Mouse (Mus musculus): ENCODE data around the gene Rcc1. TPM values are rescaled to one million over a fixed set of nuclear protein-coding genes. Genes with fewer than 3 reads are reported as not detected.

Rcc1 gene
- polyA plus RNA-seq, 1 experiment from 2014 or later, result 73.0 TPM

- Histone ChIP-seq H3K4me3 (ENCODE audit: low read length) (no peak overlapping the region), H3K9me3 (ENCODE audit: control insufficient read depth, low read length) (no peaks in the 10 kb centered on the region), H3K36me3 (ENCODE audit: control insufficient read depth, insufficient read depth, low read length) (0 out of 2 replicates have a peak, but pooled peaks cover 5% of the 10 kb centered on the region), H3K27me3 (ENCODE audit: control insufficient read depth, insufficient read depth, low read depth, low read length) (no peaks in the 10 kb centered on the region), H3K4me2 (ENCODE audit: low read depth, low read length) (no peak overlapping the region), H3K9ac (ENCODE audit: low read length) (no peak overlapping the region), H3K27ac (ENCODE audit: low read length) (no peak overlapping the region), H3K4me1 (replicated peaks; ENCODE audit: control insufficient read depth, insufficient read depth, low read length) (0 out of 2 replicates have a peak, but pooled peaks cover 7% of the 10 kb centered on the region)
- no peak for ATAC-seq (ENCODE audit: low read depth)
- WGBS, result 76% methylated on average over 7 of the region's 7 CpGs
Measured at GRCm38 (mm10) chr4:132386846-132387245, 33.4 kb upstream of the Rcc1 start.

DNA sequence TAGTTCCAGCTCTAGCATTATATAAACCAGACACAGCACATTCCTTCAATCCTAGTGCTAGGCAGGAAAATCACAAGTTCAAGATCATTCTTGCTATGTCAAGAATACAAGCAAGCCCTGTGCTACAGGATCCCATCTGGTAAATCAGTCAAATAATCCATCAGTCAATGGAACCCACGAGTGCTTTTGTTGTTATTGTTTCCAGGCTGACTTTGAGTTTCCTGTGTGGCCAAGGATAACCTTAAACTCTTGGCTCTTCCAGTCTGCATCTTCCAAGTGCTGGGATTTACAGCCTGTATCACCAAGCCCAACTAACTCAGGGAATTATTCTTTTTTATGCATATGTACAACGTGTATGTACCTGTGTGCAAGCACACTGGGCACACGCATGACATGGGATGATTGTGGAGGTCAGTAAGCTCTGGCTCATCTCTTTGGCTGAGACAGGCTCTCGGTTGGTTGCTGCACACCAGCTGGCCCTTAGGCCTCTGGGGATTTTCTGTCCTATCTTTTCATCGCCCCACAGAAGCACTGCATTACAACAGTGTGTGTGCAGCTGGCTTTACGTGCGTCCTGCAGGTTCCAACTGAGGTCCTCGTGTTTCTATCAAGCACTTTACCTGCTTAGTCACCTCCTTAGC, 32.5 kb upstream of the Rcc1 start:
- Histone ChIP-seq H3K27ac (ENCODE audit: low read length) (no peak overlapping the region), H3K4me1 (replicated peaks; ENCODE audit: control insufficient read depth, insufficient read depth, low read length) (0 out of 2 replicates have a peak, but pooled peaks cover 7% of the 10 kb centered on the region), H3K9ac (ENCODE audit: low read length) (no peak overlapping the region), H3K9me3 (ENCODE audit: control insufficient read depth, low read length) (no peaks in the 10 kb centered on the region), H3K36me3 (ENCODE audit: control insufficient read depth, insufficient read depth, low read length) (0 out of 2 replicates have a peak, but pooled peaks cover 5% of the 10 kb centered on the region), H3K4me3 (ENCODE audit: low read length) (no peak overlapping the region), H3K27me3 (ENCODE audit: control insufficient read depth, insufficient read depth, low read depth, low read length) (no peaks in the 10 kb centered on the region), H3K4me2 (ENCODE audit: low read depth, low read length) (no peak overlapping the region)
- WGBS, result 82% methylated on average over 8 of the region's 8 CpGs
- no peak for ATAC-seq (ENCODE audit: low read depth)

GRCm38 (mm10) chr4:132383455-132383854, 30.1 kb upstream of the Rcc1 start:
- Histone ChIP-seq H3K27ac (ENCODE audit: low read length) (no peak overlapping the region), H3K9me3 (ENCODE audit: control insufficient read depth, low read length) (no peaks in the 10 kb centered on the region), H3K4me3 (ENCODE audit: low read length) (no peak overlapping the region), H3K9ac (ENCODE audit: low read length) (no peak overlapping the region), H3K4me1 (replicated peaks; ENCODE audit: control insufficient read depth, insufficient read depth, low read length) (0 out of 2 replicates have a peak, but pooled peaks cover 7% of the 10 kb centered on the region), H3K4me2 (ENCODE audit: low read depth, low read length) (no peak overlapping the region), H3K36me3 (ENCODE audit: control insufficient read depth, insufficient read depth, low read length) (0 out of 2 replicates have a peak, but pooled peaks cover 5% of the 10 kb centered on the region), H3K27me3 (ENCODE audit: control insufficient read depth, insufficient read depth, low read depth, low read length) (no peaks in the 10 kb centered on the region)
- WGBS, result 82% methylated on average over 3 of the region's 3 CpGs
- ATAC-seq (ENCODE audit: low read depth), result no peak

DNA sequence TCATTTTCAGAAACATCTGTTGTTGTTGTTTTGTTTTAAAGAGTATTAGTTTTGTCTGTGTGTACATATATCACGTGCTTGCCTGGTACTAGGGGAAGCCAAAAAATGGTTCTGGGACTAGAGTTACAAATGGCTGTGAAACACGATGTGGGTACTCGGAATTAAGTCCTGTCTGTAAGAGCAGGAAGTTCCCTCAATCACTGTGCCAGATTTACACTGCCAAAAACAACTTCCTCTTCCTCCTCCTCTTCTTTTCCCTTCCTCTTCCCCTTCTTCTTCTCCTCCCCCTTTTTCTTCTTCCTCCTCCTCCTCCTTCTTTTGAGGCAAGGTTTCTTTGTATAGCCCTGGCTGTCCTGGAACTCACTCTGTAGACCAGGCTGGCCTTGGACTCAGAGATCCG, 28.9 kb upstream of the Rcc1 start:
- no peak for ATAC-seq (ENCODE audit: low read depth)
- Histone ChIP-seq H3K27me3 (ENCODE audit: control insufficient read depth, insufficient read depth, low read depth, low read length) (no peaks in the 10 kb centered on the region), H3K27ac (ENCODE audit: low read length) (no peak overlapping the region), H3K9me3 (ENCODE audit: control insufficient read depth, low read length) (no peaks in the 10 kb centered on the region), H3K4me3 (ENCODE audit: low read length) (no peak overlapping the region), H3K4me2 (ENCODE audit: low read depth, low read length) (no peak overlapping the region), H3K9ac (ENCODE audit: low read length) (no peak overlapping the region), H3K4me1 (replicated peaks; ENCODE audit: control insufficient read depth, insufficient read depth, low read length) (0 out of 2 replicates have a peak, but pooled peaks cover under 1% of the 10 kb centered on the region), H3K36me3 (ENCODE audit: control insufficient read depth, insufficient read depth, low read length) (peaks cover 6% of the 10 kb centered on the region)
- WGBS, result 80% methylated on average over 4 of the region's 4 CpGs

DNA sequence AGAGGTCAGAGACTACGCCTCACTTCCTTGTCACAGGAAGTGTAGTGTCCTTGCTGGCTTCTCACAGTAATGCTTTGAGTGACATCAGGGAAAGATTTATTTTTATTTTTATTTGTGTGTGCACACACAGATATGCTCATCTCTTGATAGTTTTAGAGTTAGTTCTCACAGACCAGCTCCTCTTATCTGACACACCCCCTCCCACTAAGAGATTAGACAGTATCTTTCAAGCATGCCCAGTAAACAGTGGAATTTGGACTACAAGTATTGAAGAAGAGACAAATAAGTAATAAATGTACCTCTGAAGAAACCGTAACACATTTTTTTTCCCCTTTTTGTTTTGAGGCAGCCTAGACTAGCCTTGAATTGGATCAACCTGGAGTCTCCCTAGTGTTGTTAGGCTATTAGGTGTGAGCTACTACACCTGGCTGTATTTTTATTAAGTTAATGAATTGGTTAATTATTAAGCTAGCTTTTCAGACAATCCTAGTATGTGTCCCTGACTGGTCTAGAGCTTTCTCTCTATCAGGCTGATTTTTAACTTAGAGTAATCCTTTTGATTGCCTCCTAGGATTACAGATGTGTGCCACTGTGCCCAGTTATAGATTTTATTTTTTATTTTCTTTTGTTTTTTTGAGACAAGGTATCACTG, 27.7 kb upstream of the Rcc1 start:
- Histone ChIP-seq H3K27ac (ENCODE audit: low read length) (no peak overlapping the region), H3K9me3 (ENCODE audit: control insufficient read depth, low read length) (no peaks in the 10 kb centered on the region), H3K27me3 (ENCODE audit: control insufficient read depth, insufficient read depth, low read depth, low read length) (no peaks in the 10 kb centered on the region), H3K9ac (ENCODE audit: low read length) (no peak overlapping the region), H3K4me1 (replicated peaks; ENCODE audit: control insufficient read depth, insufficient read depth, low read length) (no peaks in the 10 kb centered on the region), H3K4me2 (ENCODE audit: low read depth, low read length) (no peak overlapping the region), H3K36me3 (ENCODE audit: control insufficient read depth, insufficient read depth, low read length) (peaks cover 10% of the 10 kb centered on the region), H3K4me3 (ENCODE audit: low read length) (no peak overlapping the region)
- WGBS, result 88% methylated on average over 2 of the region's 2 CpGs
- ATAC-seq (ENCODE audit: low read depth), result no peak

- Histone ChIP-seq H3K27me3 (ENCODE audit: control insufficient read depth, insufficient read depth, low read depth, low read length) (no peaks in the 10 kb centered on the region), H3K27ac (ENCODE audit: low read length) (no peak overlapping the region), H3K4me3 (ENCODE audit: low read length) (no peak overlapping the region), H3K4me2 (ENCODE audit: low read depth, low read length) (no peak overlapping the region), H3K9me3 (ENCODE audit: control insufficient read depth, low read length) (no peaks in the 10 kb centered on the region), H3K9ac (ENCODE audit: low read length) (no peak overlapping the region), H3K4me1 (replicated peaks; ENCODE audit: control insufficient read depth, insufficient read depth, low read length) (no peaks in the 10 kb centered on the region), H3K36me3 (ENCODE audit: control insufficient read depth, insufficient read depth, low read length) (peaks cover 28% of the 10 kb centered on the region)
- WGBS, result 93% methylated on average over 1 of the region's 1 CpGs
- ATAC-seq (ENCODE audit: low read depth), result no peak
Measured at GRCm38 (mm10) chr4:132373820-132374219, 20.4 kb upstream of the Rcc1 start.

DNA sequence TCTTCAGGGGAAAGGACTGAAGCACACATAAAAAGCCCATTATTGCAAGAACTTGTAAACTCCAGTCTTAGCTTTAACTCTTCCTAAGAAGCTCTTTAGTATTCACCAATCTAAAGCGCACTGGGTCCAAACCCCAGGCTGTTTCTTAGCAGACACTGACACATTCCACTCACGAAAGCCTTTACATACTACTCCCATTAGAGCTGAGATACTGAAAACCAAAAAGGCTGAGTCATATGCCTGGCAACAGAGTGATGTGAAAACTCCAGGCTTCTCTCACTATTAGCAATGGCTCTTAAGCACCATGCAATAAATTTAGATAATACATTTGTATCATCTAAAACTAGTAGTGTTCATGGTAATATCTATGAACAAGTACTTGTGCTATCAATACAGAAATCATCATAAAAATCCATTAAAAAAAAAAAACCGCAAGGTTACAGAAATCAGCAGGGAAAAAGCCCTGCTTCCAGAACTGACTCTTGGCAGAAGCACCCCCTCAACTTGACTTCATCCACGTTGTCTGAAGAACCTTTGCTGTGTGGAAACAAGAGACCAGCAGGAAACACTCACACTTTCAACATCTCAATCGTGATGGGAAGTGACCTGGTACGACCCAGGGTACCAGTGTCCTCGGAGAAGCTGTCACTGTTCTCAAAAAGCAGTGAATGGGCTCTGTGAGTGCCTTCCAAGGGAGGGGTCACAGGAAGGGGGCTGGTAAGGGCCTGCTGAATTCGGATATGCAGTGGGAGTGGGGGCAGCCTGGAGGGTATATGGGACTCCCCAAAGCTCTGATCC, 16.7 kb upstream of the Rcc1 start:
- H3K4me3 ChIP-seq (ENCODE audit: low read length), result no peak overlapping the region
- H3K4me1 ChIP-seq (replicated peaks; ENCODE audit: control insufficient read depth, insufficient read depth, low read length), result peaks cover 1% of the 10 kb centered on the region; the same call in 1 of the 2 replicates
- no peak overlapping the region for H3K9ac ChIP-seq (ENCODE audit: low read length)
- peaks cover 41% of the 10 kb centered on the region for H3K36me3 ChIP-seq (ENCODE audit: control insufficient read depth, insufficient read depth, low read length)
- no peaks in the 10 kb centered on the region for H3K27me3 ChIP-seq (ENCODE audit: control insufficient read depth, insufficient read depth, low read depth, low read length)
- WGBS, result 73% methylated on average over 8 of the region's 8 CpGs
- no peak for ATAC-seq (ENCODE audit: low read depth)
- no peaks in the 10 kb centered on the region for H3K9me3 ChIP-seq (ENCODE audit: control insufficient read depth, low read length)
- H3K4me2 ChIP-seq (ENCODE audit: low read depth, low read length), result no peak overlapping the region
- H3K27ac ChIP-seq (ENCODE audit: low read length), result no peak overlapping the region

DNA sequence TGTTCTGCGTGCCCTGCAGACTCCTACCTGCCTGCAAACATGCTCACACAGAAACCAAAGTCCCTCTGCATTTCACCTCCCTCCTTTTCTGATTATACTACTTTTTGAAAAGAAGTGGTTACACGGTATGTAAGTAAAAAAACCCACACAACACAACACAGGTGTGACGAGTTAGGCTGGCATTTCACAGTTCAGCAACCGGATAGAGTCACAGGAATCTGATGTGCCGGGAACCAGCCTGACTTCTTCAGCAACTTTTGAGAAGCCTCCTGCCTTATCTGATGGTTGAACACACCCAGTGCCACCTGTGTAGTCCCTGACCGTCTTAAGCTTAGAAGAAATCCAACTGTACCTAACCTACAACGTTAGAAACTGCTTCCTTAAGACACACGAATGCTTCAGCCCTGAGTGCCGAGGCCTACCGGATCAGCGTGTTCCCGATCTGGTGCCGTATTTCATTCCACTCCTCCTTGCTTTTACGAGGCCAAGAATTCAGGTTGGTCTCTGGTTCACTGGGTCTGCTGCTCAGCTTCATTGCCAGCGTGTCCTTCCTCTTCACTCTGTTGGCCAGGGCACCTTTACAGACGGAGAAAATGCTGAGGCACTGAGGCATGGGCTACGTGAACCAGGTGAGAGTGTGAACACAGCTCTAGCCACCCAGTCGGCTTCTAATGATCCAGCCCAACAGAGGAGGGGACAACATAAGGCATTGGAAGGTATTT, 14.2 kb upstream of the Rcc1 start:
- Histone ChIP-seq H3K4me3 (ENCODE audit: low read length) (no peak overlapping the region), H3K36me3 (ENCODE audit: control insufficient read depth, insufficient read depth, low read length) (peaks cover 45% of the 10 kb centered on the region), H3K4me1 (replicated peaks; ENCODE audit: control insufficient read depth, insufficient read depth, low read length) (peaks cover 4% of the 10 kb centered on the region; the same call in 1 of the 2 replicates), H3K27me3 (ENCODE audit: control insufficient read depth, insufficient read depth, low read depth, low read length) (no peaks in the 10 kb centered on the region), H3K4me2 (ENCODE audit: low read depth, low read length) (no peak overlapping the region), H3K27ac (ENCODE audit: low read length) (no peak overlapping the region), H3K9ac (ENCODE audit: low read length) (no peak overlapping the region), H3K9me3 (ENCODE audit: control insufficient read depth, low read length) (no peaks in the 10 kb centered on the region)
- 91% methylated on average over 18 of the region's 18 CpGs for WGBS
- ATAC-seq (ENCODE audit: low read depth), result no peak
